Mouse (Mus musculus): ENCODE results near the gene Cd22. TPM values are rescaled to one million over a fixed set of nuclear protein-coding genes. Genes with fewer than 3 reads are reported as not detected.

Cd22 gene
- polyA plus RNA-seq, 1 experiment from 2014 or later, result 0.05 TPM

DNA sequence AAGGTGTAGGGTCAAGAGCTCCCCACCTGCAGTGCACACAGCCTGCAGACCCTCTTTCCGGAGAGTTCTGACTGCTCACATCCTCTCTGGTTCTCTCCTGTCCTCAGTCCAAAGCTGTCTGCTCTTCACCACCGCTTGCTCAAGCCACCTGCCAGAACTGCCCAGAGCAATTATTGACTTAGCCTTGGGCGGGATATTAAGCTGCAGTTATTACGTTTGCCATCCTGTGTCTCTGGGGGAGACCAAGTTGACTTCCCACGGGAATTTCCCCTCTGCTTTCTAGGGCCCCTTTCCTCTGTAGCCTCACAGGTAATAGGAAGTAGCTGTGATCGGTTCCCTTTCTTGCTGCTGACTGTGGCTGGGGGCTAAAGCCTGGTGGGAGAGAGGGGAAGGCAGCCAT is 60.0 kb downstream of the Cd22 start:
- Histone ChIP-seq H3K36me3 (no peaks in the 10 kb centered on the region), H3K27ac (no peak overlapping the region), H3K9me3 (no peaks in the 10 kb centered on the region), H3K27me3 (no peaks in the 10 kb centered on the region), H3K4me2 (no peak overlapping the region), H3K4me1 (replicated peaks) (no peaks in the 10 kb centered on the region), H3K9ac (replicated peaks) (no peak overlapping the region), H3K4me3 (replicated peaks) (no peak overlapping the region)
- no peak for ATAC-seq (ENCODE audit: insufficient number of reproducible peaks, insufficient read depth, low FRiP score, low TSS enrichment, low read depth)
- WGBS, result 65% methylated on average over 6 of the region's 6 CpGs

Other genes with a start within 250 kb of the Cd22 start
- not detected in 2 replicates for gene Etv2, start 244.5 kb downstream of the Cd22 start, polyA plus RNA-seq (2016; fragmentation: Nextera tagmentation; extraction: Ambion mirVana)
- gene Rbm42, start 230.0 kb downstream of the Cd22 start, polyA plus RNA-seq (2016; fragmentation: Nextera tagmentation; extraction: Ambion mirVana), result 150 and 155 TPM in 2 replicates
- gene Haus5, start 215.3 kb downstream of the Cd22 start, polyA plus RNA-seq (2016; fragmentation: Nextera tagmentation; extraction: Ambion mirVana), result 64.3 and 70.0 TPM in 2 replicates
- gene Pmis2, start 208.7 kb downstream of the Cd22 start, polyA plus RNA-seq (2016; fragmentation: Nextera tagmentation; extraction: Ambion mirVana), result not detected in 2 replicates
- gene 2200002J24Rik, start 181.4 kb downstream of the Cd22 start, polyA plus RNA-seq (2016; fragmentation: Nextera tagmentation; extraction: Ambion mirVana), result not detected in 2 replicates
- gene Atp4a, start 168.1 kb downstream of the Cd22 start, polyA plus RNA-seq (2016; fragmentation: Nextera tagmentation; extraction: Ambion mirVana), result 0.50 and 0.60 TPM in 2 replicates
- 158 and 162 TPM in 2 replicates for gene Tmem147, start 150.8 kb downstream of the Cd22 start, polyA plus RNA-seq (2016; fragmentation: Nextera tagmentation; extraction: Ambion mirVana)
- gene Gapdhs, start 136.7 kb downstream of the Cd22 start, polyA plus RNA-seq (2016; fragmentation: Nextera tagmentation; extraction: Ambion mirVana), result 0.51 and 0.71 TPM in 2 replicates
- gene Sbsn, start 128.9 kb downstream of the Cd22 start, polyA plus RNA-seq (2016; fragmentation: Nextera tagmentation; extraction: Ambion mirVana), result 1.7 and 2.3 TPM in 2 replicates
- gene Dmkn, start 116.6 kb downstream of the Cd22 start, polyA plus RNA-seq (2016; fragmentation: Nextera tagmentation; extraction: Ambion mirVana), result not detected in 2 replicates
- not detected in 2 replicates for gene Krtdap, start 92.4 kb downstream of the Cd22 start, polyA plus RNA-seq (2016; fragmentation: Nextera tagmentation; extraction: Ambion mirVana)
- gene Ffar2, start 56.6 kb downstream of the Cd22 start, polyA plus RNA-seq (2016; fragmentation: Nextera tagmentation; extraction: Ambion mirVana), result not detected in 2 replicates
- gene Ffar3, start 24.2 kb downstream of the Cd22 start, polyA plus RNA-seq (2016; fragmentation: Nextera tagmentation; extraction: Ambion mirVana), result not detected in 2 replicates
- not detected in 2 replicates for gene Ffar1, start 18.8 kb downstream of the Cd22 start, polyA plus RNA-seq (2016; fragmentation: Nextera tagmentation; extraction: Ambion mirVana)
- 0.29 TPM in 1 of 2 replicates, not detected in the other for gene Mag, start 34.5 kb upstream of the Cd22 start, polyA plus RNA-seq (2016; fragmentation: Nextera tagmentation; extraction: Ambion mirVana)
- not detected in 2 replicates for gene Hamp2, start 44.3 kb upstream of the Cd22 start, polyA plus RNA-seq (2016; fragmentation: Nextera tagmentation; extraction: Ambion mirVana)
- gene Hamp, start 63.7 kb upstream of the Cd22 start, polyA plus RNA-seq (2016; fragmentation: Nextera tagmentation; extraction: Ambion mirVana), result not detected in 2 replicates
- gene Usf2, start 76.5 kb upstream of the Cd22 start, polyA plus RNA-seq (2016; fragmentation: Nextera tagmentation; extraction: Ambion mirVana), result 31.9 and 37.6 TPM in 2 replicates
- 32.6 and 33.2 TPM in 2 replicates for gene Lsr, start 93.1 kb upstream of the Cd22 start, polyA plus RNA-seq (2016; fragmentation: Nextera tagmentation; extraction: Ambion mirVana)
- gene Fam187b, start 93.4 kb upstream of the Cd22 start, polyA plus RNA-seq (2016; fragmentation: Nextera tagmentation; extraction: Ambion mirVana), result 1.00 and 1.1 TPM in 2 replicates
- gene Fxyd5, start 162.1 kb upstream of the Cd22 start, polyA plus RNA-seq (2016; fragmentation: Nextera tagmentation; extraction: Ambion mirVana), result 9.9 and 10.3 TPM in 2 replicates
- gene Fxyd7, start 171.1 kb upstream of the Cd22 start, polyA plus RNA-seq (2016; fragmentation: Nextera tagmentation; extraction: Ambion mirVana), result 9.7 and 10.6 TPM in 2 replicates
- 23.6 and 28.2 TPM in 2 replicates for gene Fxyd1, start 176.9 kb upstream of the Cd22 start, polyA plus RNA-seq (2016; fragmentation: Nextera tagmentation; extraction: Ambion mirVana)
- gene Lgi4, start 179.0 kb upstream of the Cd22 start, polyA plus RNA-seq (2016; fragmentation: Nextera tagmentation; extraction: Ambion mirVana), result 0.61 and 0.87 TPM in 2 replicates
- 18.3 and 19.2 TPM in 2 replicates for gene Fxyd3, start 196.4 kb upstream of the Cd22 start, polyA plus RNA-seq (2016; fragmentation: Nextera tagmentation; extraction: Ambion mirVana)
- gene Hpn, start 234.9 kb upstream of the Cd22 start, polyA plus RNA-seq (2016; fragmentation: Nextera tagmentation; extraction: Ambion mirVana), result 2.4 and 3.6 TPM in 2 replicates
- 1.4 and 2.0 TPM in 2 replicates for gene Scn1b, start 246.7 kb upstream of the Cd22 start, polyA plus RNA-seq (2016; fragmentation: Nextera tagmentation; extraction: Ambion mirVana)

Data from limb, embryonic 12.5 days (tissue).